Mouse (Mus musculus) left cerebral cortex, adult 8-10 months (tissue): ENCODE results near the gene Evc. TPM values are rescaled to one million over a fixed set of nuclear protein-coding genes. Genes with fewer than 3 reads are reported as not detected.

Experiments
- DNase-seq, 2 experiments: peaks; one replicate each; pipeline ENCODE4 v3.0.0; 2022; ENCODE audit warnings: low spot score in 2 of 2
- total RNA-seq, 4 experiments: library from RNA; stranded (reverse); gene quantifications; 2 replicates each; pipeline ENCODE4 v1.2.4; 2022

Evc gene
- total RNA-seq, 4 experiments from 2014 or later: 7.8 to 11.8 (median 8.4) TPM

GRCm38 (mm10) chr5:37243169-37243886 lies 93.4 kb downstream of the Evc start:
- no peak for DNase-seq

- no peak for DNase-seq
Measured at GRCm38 (mm10) chr5:37242360-37243168, 94.1 kb downstream of the Evc start.

- DNase-seq: peak; percentile 57 to 89
Measured at GRCm38 (mm10) chr5:37241651-37242151, 95.0 kb downstream of the Evc start, which contains the start of gene Crmp1. Gene Crmp1 (plus strand): TSS chr5:37241940.

- DNase-seq: no peak
Measured at GRCm38 (mm10) chr5:37241224-37241623, 95.5 kb downstream of the Evc start.

- DNase-seq: no peak
Measured at GRCm38 (mm10) chr5:37240550-37240949, 96.1 kb downstream of the Evc start.

Other genes starting within 250 kb of the Evc start
- 100 to 1,000 TPM; 162 to 174 (median 169) TPM for gene Crmp1, start 95.0 kb downstream of the Evc start, total RNA-seq
- 10 to 100 TPM; 10.3 to 13.5 (median 11.9) TPM for gene Evc2, start 1.6 kb upstream of the Evc start, total RNA-seq